Mouse (Mus musculus) hematopoietic stem cell, adult 5-6 weeks (primary cell): ENCODE data around the gene Megf11. TPM values are rescaled to one million over a fixed set of nuclear protein-coding genes. Genes with fewer than 3 reads are reported as not detected.
A peak's percentile ranks its signal among the peaks of the same experiment; 100 is the strongest.

ENCODE experiments used
- ATAC-seq, 2 experiments: fragments of 125-278 bp in 1 of 2; replicated peaks in 1 of 2; 2 replicates each; pipeline ENCODE4 v1.8.0; 2016 to 2017; ENCODE audit warnings: inconsistent platforms in 2 of 2, mild to moderate bottlenecking in 2 of 2, moderate number of reproducible peaks in 2 of 2, low read depth in 1 of 2, moderate TSS enrichment in 1 of 2; ENCODE audit not compliant: low FRiP score in 2 of 2, poor library complexity in 2 of 2, severe bottlenecking in 2 of 2, insufficient read depth in 1 of 2, low TSS enrichment in 1 of 2
- total RNA-seq: library from RNA; stranded (forward); fragments of 172-1452, 232-1000 nt; gene quantifications from 2 replicates; pipeline ENCODE4 v1.2.3, GENCODE M21; 2017

The Megf11 gene
- total RNA-seq, 1 experiment from 2014 or later: not detected

DNA sequence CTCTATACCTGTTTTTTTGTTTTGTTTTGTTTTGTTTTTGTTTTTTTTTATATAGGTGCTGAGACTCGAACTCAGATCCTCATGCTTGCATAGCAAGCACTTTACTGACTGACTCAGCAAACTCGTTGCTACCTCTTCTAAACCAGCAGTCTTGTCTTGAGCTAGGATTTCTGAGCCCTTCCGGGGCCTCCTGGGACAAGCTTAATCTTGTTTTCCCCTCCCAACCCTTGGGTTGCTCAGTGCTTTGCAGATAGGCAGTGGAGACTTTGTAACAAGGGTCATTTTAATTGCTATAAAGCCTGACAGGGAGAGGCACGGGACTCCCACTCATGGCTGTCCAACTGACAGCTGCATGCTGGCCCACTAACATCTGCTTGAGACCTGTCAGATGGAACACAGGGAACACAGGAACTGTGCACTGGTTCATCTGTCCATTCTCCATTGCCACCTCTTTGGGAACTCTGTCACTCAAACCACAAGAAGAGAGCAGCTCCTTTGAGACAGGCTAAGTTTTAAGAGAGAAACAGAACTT lies 147.4 kb downstream of the Megf11 start:
- ATAC-seq: no peak

DNA sequence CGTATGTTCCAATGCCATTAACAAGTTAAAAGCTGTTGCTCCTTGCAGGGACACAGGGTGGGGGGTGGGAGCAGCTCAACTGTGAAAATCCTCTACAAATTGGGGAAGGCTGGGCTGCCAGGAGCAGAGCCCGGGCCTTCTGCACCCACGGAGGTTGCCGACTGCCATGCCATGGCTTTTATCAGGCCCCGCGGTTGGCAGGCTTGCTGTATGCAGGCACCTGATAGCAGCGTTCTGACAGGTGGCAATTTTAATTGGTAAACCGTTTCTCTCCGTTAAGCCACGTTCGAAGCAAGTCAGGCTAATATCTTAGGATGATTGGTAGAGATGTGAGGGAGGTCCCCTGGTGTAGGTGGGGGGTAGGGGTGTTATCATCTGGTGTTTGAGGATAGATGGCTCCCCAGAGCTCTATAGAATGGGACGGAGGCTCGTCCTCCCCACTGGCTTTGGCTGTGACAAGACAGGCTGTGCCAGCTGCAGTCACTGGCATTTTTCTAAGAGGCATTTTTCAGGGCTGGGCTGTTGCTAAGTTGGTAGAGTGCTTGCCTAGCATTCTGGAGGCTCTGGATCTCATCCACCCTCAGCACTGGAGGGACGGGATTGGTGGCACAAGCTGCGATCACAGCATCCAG lies 148.2 kb downstream of the Megf11 start:
- ATAC-seq: peak in 1 of 2 experiments; percentile 49; a peak in 2 of 4 replicates

DNA sequence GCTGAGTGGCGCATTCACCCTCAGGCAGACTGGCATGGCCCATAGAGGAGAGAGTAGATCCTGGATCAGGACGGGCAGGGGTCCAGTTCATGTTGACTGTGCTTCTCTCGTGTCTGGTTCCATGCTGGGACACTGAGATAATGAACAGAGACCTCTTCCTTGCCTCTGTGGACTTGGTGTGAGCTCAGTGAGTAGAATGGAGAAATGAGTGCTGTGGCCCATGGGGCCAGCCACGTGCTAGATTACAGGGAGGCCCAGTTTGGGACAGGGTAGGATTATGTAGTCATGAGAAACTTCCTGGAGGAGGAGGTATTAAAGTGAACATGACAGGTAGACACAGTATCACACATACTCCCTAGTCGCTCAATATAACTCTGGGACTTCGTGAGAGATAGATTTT lies 148.9 kb downstream of the Megf11 start:
- ATAC-seq: no peak

DNA sequence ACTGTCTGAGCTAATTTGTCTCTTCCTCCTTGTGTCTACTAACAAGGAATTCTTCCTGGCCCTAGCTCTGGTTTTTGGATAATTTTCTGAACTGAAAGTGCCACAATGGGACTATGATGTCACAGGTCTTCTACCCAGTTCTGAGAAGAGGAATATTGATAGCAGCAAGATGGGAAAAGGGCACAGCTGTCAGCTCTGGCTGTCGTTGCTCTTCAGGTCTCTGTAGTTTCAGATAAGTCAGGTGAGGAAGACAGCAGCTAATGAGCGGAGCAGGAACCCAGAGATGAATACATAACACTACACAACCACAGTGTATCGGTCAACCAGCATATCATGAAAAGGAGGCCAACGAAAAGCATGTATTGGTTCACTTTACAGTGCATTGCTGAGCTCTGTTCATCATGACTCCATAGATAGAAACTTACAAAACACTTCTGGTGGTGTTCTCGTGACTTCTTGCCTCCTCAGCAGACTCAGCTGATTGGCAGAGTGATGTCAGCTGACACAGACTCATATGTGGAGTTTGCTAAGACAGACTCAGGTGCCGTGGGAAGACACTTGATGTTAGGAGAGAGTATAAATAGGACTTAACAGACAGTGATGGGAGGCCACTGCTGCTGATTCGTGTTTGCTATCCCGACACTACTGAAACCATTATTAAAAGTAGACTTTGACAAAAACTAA lies 149.6 kb downstream of the Megf11 start:
- ATAC-seq: no peak

DNA sequence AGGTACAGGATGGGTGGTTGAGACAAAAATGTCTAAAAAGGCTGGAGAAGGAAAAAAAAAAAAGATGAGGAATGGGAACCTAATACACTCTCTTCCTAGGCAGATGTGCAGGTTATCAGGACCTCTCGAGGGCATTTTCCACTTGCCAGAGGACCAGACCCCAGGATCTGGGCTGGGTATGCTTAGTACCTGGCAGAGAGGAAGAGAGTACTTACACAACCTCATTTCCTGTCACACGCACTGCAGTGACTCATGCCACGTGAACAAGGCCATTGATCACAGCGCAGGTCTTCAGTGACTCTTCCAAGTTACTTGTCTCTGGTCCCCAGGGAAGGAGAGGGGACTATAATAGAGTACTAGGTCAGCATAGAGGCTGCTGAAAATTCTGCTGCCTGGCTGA lies 152.4 kb downstream of the Megf11 start:
- no peak for ATAC-seq

GRCm38 (mm10) chr9:64542246-64542645 lies 156.8 kb downstream of the Megf11 start:
- ATAC-seq: no peak

GRCm38 (mm10) chr9:64543125-64543524 lies 157.7 kb downstream of the Megf11 start:
- ATAC-seq: no peak

- no peak for ATAC-seq
Observed at GRCm38 (mm10) chr9:64546344-64546991, 161.0 kb downstream of the Megf11 start.

DNA sequence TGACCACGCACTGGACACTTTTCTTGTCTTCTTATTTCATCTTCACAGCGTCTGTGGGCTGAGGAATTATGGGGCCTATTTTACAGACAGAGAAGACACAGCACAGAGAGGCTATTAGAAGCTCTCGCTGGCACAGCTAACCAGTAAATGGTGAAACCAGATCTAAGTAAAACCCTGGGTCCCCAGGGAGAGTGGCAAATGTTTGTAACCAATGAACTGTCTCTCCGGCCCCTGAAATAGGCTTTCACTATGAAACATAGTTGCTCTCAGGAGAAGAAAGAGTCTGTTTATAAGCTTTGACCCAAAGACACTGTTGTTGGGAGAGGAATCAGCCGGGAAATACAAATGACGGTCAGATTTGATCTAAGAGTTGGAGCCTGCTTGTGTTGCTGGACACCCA lies 162.9 kb downstream of the Megf11 start:
- ATAC-seq: no peak

GRCm38 (mm10) chr9:64551307-64551706 lies 165.9 kb downstream of the Megf11 start:
- ATAC-seq: no peak

GRCm38 (mm10) chr9:64552046-64552445 lies 166.6 kb downstream of the Megf11 start:
- no peak for ATAC-seq

DNA sequence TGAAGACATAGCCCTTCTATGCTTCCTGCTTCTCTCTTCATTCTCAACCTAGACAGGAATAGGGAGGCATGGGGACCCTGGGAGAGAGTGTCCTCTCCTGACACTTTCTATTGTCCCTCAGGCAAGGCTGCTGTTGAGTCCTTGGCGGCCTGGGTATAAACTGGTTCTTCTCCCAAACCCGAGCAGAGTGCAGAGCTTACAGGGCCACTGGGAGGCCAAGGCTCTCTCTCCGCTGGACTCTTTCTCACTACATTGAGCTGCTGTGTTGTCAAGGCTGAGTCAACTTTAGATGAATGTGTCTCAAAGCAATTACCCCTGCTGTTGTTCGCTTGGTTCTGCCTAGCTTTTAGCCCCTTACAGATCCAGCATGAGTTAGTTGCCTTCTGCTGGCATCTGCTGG lies 168.0 kb downstream of the Megf11 start:
- ATAC-seq: no peak

DNA sequence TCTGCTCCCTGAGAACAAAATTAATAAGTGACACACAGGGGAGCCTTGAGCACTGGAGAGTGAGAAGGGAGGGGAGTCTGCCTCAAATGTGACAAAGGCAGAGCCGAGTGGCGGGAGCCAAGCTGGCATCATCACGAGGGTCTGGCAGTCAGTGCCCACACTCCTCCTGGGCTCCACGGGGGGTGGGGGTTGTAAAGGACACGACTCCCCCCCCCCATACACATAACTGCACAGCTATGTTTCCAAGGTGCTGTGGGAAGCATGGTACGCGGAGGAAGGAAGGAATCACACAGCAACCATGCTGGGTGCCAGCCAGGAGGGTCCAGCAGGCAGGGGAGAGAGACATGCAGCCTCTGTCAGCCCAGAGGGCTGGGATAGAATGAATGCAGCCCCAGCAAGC lies 170.2 kb downstream of the Megf11 start:
- ATAC-seq: no peak

- 0 out of 4 replicates have a peak, but pooled peaks of 1 of the 2 experiments have one; percentile 27 for ATAC-seq
Observed at GRCm38 (mm10) chr9:64557110-64557745, 171.8 kb downstream of the Megf11 start.

DNA sequence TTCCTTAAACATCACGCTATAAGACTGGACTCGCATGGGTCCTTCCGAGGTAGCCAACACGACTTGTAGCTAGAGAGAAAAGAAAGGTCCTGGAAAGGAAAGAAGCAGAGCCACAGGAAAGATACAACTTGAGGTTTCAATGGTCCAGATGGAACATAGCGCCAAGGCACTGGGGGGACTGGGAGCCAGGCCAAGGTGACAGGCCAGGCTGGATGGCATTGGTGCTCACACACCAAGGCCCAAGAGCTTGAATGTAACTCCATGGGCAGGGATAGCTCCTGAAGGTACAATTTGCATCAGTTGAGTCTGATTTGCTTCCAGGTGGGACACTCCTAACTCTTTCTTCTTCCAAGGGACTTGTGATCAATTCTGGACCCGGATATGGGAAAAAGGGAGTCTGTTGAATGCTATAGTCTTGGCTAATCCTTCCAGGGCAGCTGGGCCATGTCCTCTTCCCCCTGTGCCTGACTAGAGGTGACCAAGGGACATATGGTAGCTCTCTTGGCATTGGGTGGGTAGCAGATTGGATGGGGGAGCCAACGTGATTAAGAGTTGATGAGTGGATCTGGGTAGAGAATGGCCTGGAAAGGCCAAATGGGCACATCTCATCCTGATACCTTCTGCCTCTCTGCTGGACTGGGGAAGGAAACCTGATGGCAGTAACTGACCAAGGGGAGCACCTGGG lies 172.6 kb downstream of the Megf11 start:
- ATAC-seq: no peak

DNA sequence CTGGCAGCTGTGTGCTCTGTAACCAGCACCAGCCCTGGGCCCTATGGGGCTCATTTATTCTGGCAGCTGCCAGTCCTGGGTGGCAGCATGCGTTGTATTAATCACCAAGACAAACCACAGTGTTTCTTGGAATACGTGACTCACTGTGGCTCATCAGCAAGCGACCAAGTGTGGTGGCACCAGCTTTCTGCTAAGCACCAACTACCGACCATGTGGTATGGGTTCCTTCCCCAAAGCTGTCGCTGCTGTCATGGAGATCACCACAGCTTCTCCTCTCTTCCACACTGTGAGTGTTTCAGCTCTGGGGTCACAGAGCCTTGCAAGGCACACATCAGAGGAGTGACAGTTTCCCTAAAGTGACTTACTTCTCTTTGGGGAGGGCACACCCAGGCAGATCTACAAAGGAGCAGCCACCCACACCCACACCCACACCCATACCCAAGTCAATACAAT lies 178.9 kb downstream of the Megf11 start:
- ATAC-seq: peak; percentile 74 to 76

DNA sequence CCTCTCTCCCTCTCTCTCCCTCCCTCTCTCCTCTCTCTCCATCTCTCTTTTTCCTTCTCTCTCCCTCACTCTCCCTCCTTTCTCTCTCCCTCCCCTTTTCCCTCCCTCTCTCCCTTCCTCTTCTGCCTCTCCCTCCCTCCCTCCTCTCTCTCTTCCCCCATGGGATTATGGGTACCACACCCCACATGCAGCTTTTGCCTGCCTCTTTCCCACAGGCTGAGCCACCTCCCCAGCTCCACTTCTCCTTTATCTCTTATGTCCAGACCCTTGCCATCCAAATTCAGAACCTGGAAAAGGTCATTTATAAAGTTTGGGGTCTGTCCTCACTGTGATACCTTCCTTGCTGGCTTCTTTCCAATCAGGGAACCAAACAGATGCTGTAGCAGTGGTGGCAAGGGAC lies 180.5 kb downstream of the Megf11 start:
- ATAC-seq: no peak
